Mouse (Mus musculus): ENCODE measurements around the gene Zfp668. TPM values are rescaled to one million over a fixed set of nuclear protein-coding genes. Genes with fewer than 3 reads are reported as not detected.

Gene Zfp668
- polyA plus RNA-seq, 1 experiment from 2014 or later: 45.4 TPM

- Histone ChIP-seq H3K36me3 (ENCODE audit: control insufficient read depth, insufficient read depth) (peaks cover 25% of the 10 kb centered on the region), H3K4me3 (replicated peaks; ENCODE audit: low read length) (peak overlapping the region; percentile 89), H3K27ac (ENCODE audit: low read length) (no peak overlapping the region), H3K27me3 (replicated peaks; ENCODE audit: control insufficient read depth, insufficient read depth, low read length) (no peaks in the 10 kb centered on the region), H3K4me2 (ENCODE audit: low read length) (peak overlapping the region; percentile 90), H3K4me1 (replicated peaks; ENCODE audit: control insufficient read depth, insufficient read depth, low read length) (peaks cover 8% of the 10 kb centered on the region), H3K9ac (replicated peaks; ENCODE audit: low read depth, low read length) (peak overlapping the region; percentile 81), H3K9me3 (ENCODE audit: control insufficient read depth, low read length) (no peaks in the 10 kb centered on the region)
- no peak for ATAC-seq
- WGBS: 23% methylated on average over 4 of the region's 4 CpGs
Measured at GRCm38 (mm10) chr7:127912938-127913337, 36.3 kb upstream of the Zfp668 start.

GRCm38 (mm10) chr7:127912190-127912871 is 35.7 kb upstream of the Zfp668 start, which contains the start of gene Kat8:
Gene Kat8, plus strand, starts transcription at chr7:127912516.
- H3K27ac ChIP-seq (ENCODE audit: low read length): peak within 1 kb of the TSS; percentile 86
- peaks cover 8% of the 10 kb centered on the region for H3K4me1 ChIP-seq (replicated peaks; ENCODE audit: control insufficient read depth, insufficient read depth, low read length)
- peak within 1 kb of the TSS; percentile 81 for H3K9ac ChIP-seq (replicated peaks; ENCODE audit: low read depth, low read length)
- H3K4me3 ChIP-seq (replicated peaks; ENCODE audit: low read length): peak within 1 kb of the TSS; percentile 89
- peaks cover 27% of the 10 kb centered on the region for H3K36me3 ChIP-seq (ENCODE audit: control insufficient read depth, insufficient read depth)
- H3K9me3 ChIP-seq (ENCODE audit: control insufficient read depth, low read length): no peaks in the 10 kb centered on the region
- H3K4me2 ChIP-seq (ENCODE audit: low read length): peak within 1 kb of the TSS; percentile 90
- WGBS: 1% methylated on average over 40 of the region's 40 CpGs
- peak; percentile 98 for ATAC-seq
- no peaks in the 10 kb centered on the region for H3K27me3 ChIP-seq (replicated peaks; ENCODE audit: control insufficient read depth, insufficient read depth, low read length)

GRCm38 (mm10) chr7:127908656-127909055 is 32.0 kb upstream of the Zfp668 start:
- Histone ChIP-seq H3K4me1 (replicated peaks; ENCODE audit: control insufficient read depth, insufficient read depth, low read length) (peaks cover 18% of the 10 kb centered on the region), H3K9ac (replicated peaks; ENCODE audit: low read depth, low read length) (no peak overlapping the region), H3K4me3 (replicated peaks; ENCODE audit: low read length) (no peak overlapping the region), H3K9me3 (ENCODE audit: control insufficient read depth, low read length) (no peaks in the 10 kb centered on the region), H3K27me3 (replicated peaks; ENCODE audit: control insufficient read depth, insufficient read depth, low read length) (no peaks in the 10 kb centered on the region), H3K4me2 (ENCODE audit: low read length) (no peak overlapping the region), H3K27ac (ENCODE audit: low read length) (no peak overlapping the region), H3K36me3 (ENCODE audit: control insufficient read depth, insufficient read depth) (peaks cover 18% of the 10 kb centered on the region)
- WGBS: 89% methylated on average over 4 of the region's 4 CpGs
- no peak for ATAC-seq

GRCm38 (mm10) chr7:127907939-127908338 is 31.3 kb upstream of the Zfp668 start:
- Histone ChIP-seq H3K27me3 (replicated peaks; ENCODE audit: control insufficient read depth, insufficient read depth, low read length) (no peaks in the 10 kb centered on the region), H3K9me3 (ENCODE audit: control insufficient read depth, low read length) (no peaks in the 10 kb centered on the region), H3K4me3 (replicated peaks; ENCODE audit: low read length) (no peak overlapping the region), H3K36me3 (ENCODE audit: control insufficient read depth, insufficient read depth) (peaks cover 18% of the 10 kb centered on the region), H3K27ac (ENCODE audit: low read length) (no peak overlapping the region), H3K4me1 (replicated peaks; ENCODE audit: control insufficient read depth, insufficient read depth, low read length) (peaks cover 13% of the 10 kb centered on the region), H3K9ac (replicated peaks; ENCODE audit: low read depth, low read length) (no peak overlapping the region), H3K4me2 (ENCODE audit: low read length) (no peak overlapping the region)
- no peak for ATAC-seq
- WGBS: 98% methylated on average over 12 of the region's 12 CpGs

GRCm38 (mm10) chr7:127903971-127904796 is 27.6 kb upstream of the Zfp668 start, which contains the start of gene Bckdk:
Gene Bckdk, plus strand, starts transcription at chr7:127904082.
- H3K27me3 ChIP-seq (replicated peaks; ENCODE audit: control insufficient read depth, insufficient read depth, low read length): no peaks in the 10 kb centered on the region; the same call in 1 of the 2 replicates
- WGBS: 8% methylated on average over 38 of the region's 38 CpGs
- ATAC-seq: peak; percentile 95
- H3K27ac ChIP-seq (ENCODE audit: low read length): peak within 1 kb of the TSS; percentile 84
- peak within 1 kb of the TSS; percentile 80 for H3K9ac ChIP-seq (replicated peaks; ENCODE audit: low read depth, low read length)
- H3K9me3 ChIP-seq (ENCODE audit: control insufficient read depth, low read length): no peaks in the 10 kb centered on the region
- peak within 1 kb of the TSS; percentile 89 for H3K4me3 ChIP-seq (replicated peaks; ENCODE audit: low read length)
- peaks cover 11% of the 10 kb centered on the region for H3K4me1 ChIP-seq (replicated peaks; ENCODE audit: control insufficient read depth, insufficient read depth, low read length)
- H3K4me2 ChIP-seq (ENCODE audit: low read length): peak within 1 kb of the TSS; percentile 72
- H3K36me3 ChIP-seq (ENCODE audit: control insufficient read depth, insufficient read depth): peaks cover 15% of the 10 kb centered on the region

GRCm38 (mm10) chr7:127901772-127902171 is 25.1 kb upstream of the Zfp668 start:
- no peaks in the 10 kb centered on the region for H3K9me3 ChIP-seq (ENCODE audit: control insufficient read depth, low read length)
- no peak overlapping the region for H3K4me3 ChIP-seq (replicated peaks; ENCODE audit: low read length)
- H3K27ac ChIP-seq (ENCODE audit: low read length): no peak overlapping the region
- peaks cover 11% of the 10 kb centered on the region for H3K4me1 ChIP-seq (replicated peaks; ENCODE audit: control insufficient read depth, insufficient read depth, low read length)
- no peaks in the 10 kb centered on the region for H3K36me3 ChIP-seq (ENCODE audit: control insufficient read depth, insufficient read depth)
- peaks cover 2% of the 10 kb centered on the region; the same call in 1 of the 2 replicates for H3K27me3 ChIP-seq (replicated peaks; ENCODE audit: control insufficient read depth, insufficient read depth, low read length)
- no peak for ATAC-seq
- no peak overlapping the region for H3K4me2 ChIP-seq (ENCODE audit: low read length)
- H3K9ac ChIP-seq (replicated peaks; ENCODE audit: low read depth, low read length): no peak overlapping the region
- 81% methylated on average over 2 of the region's 2 CpGs for WGBS

GRCm38 (mm10) chr7:127899997-127900396 is 23.4 kb upstream of the Zfp668 start:
- no peaks in the 10 kb centered on the region for H3K36me3 ChIP-seq (ENCODE audit: control insufficient read depth, insufficient read depth)
- WGBS: 46% methylated on average over 7 of the region's 7 CpGs

GRCm38 (mm10) chr7:127898179-127898956 is 21.7 kb upstream of the Zfp668 start:
- H3K4me3 ChIP-seq (replicated peaks; ENCODE audit: low read length): no peak overlapping the region
- ATAC-seq: no peak

More at GRCm38 (mm10) chr7:127899997-127900396, 23.4 kb upstream of the Zfp668 start:
- Histone ChIP-seq H3K9ac (replicated peaks; ENCODE audit: low read depth, low read length) (no peak overlapping the region), H3K4me2 (ENCODE audit: low read length) (no peak overlapping the region), H3K27me3 (replicated peaks; ENCODE audit: control insufficient read depth, insufficient read depth, low read length) (peaks cover 2% of the 10 kb centered on the region; the same call in 1 of the 2 replicates), H3K4me1 (replicated peaks; ENCODE audit: control insufficient read depth, insufficient read depth, low read length) (peaks cover 9% of the 10 kb centered on the region), H3K4me3 (replicated peaks; ENCODE audit: low read length) (no peak overlapping the region), H3K9me3 (ENCODE audit: control insufficient read depth, low read length) (no peaks in the 10 kb centered on the region), H3K27ac (ENCODE audit: low read length) (no peak overlapping the region)
- no peak for ATAC-seq

More at GRCm38 (mm10) chr7:127898179-127898956, 21.7 kb upstream of the Zfp668 start:
- peaks cover 8% of the 10 kb centered on the region for H3K4me1 ChIP-seq (replicated peaks; ENCODE audit: control insufficient read depth, insufficient read depth, low read length)
- H3K27ac ChIP-seq (ENCODE audit: low read length): no peak overlapping the region
- no peaks in the 10 kb centered on the region for H3K9me3 ChIP-seq (ENCODE audit: control insufficient read depth, low read length)
- peaks cover 2% of the 10 kb centered on the region; the same call in 1 of the 2 replicates for H3K27me3 ChIP-seq (replicated peaks; ENCODE audit: control insufficient read depth, insufficient read depth, low read length)
- no peaks in the 10 kb centered on the region for H3K36me3 ChIP-seq (ENCODE audit: control insufficient read depth, insufficient read depth)
- H3K4me2 ChIP-seq (ENCODE audit: low read length): no peak overlapping the region
- H3K9ac ChIP-seq (replicated peaks; ENCODE audit: low read depth, low read length): no peak overlapping the region
- 40% methylated on average over 10 of the region's 10 CpGs for WGBS

Measured in forebrain, embryonic 16.5 days (tissue).